Mouse (Mus musculus): Measurements from ENCODE around the gene Gm9887. TPM values are rescaled to one million over a fixed set of nuclear protein-coding genes. Genes with fewer than 3 reads are reported as not detected.

Gene Gm9887
- total and polyA plus RNA-seq, 3 experiments: 3.4 to 4.3 TPM; not detected in 1

DNA sequence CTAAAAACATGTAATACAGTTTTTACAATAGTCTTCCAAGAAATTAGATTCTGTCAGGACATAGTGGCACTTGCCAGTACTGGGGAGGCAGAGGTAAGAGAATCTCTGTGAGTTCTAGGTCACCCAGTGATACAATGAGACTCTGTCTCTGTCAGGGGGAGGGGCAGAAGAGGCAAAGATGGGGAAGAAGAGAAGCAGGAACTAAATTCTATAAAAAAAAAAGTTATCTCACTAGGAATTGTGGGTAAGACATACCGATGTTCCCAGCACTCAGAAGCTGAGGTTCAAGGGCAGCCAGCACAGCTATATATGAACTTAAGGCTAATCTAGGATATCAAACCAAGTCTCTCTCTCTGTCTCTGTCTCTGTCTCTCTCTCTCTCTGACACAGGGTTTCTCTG, 40.1 kb downstream of the Gm9887 start:
- Histone ChIP-seq H3K4me3 (replicated peaks in 1 of 3; ENCODE audit: low read depth in 2 of 3, low read length in 2 of 3, poor library complexity in 1 of 3) (no peak overlapping the region), H3K4me2 (ENCODE audit: insufficient read depth, low read depth, poor library complexity, severe bottlenecking) (no peak overlapping the region), H3K27ac (ENCODE audit: insufficient read depth, low read depth) (no peak overlapping the region), H3K36me3 (replicated peaks in 1 of 2; ENCODE audit: control insufficient read depth in 1 of 2, insufficient read depth in 1 of 2, low read length in 1 of 2) (peaks cover 43 to 89% of the 10 kb centered on the region in 2 experiments), H3K9me3 (replicated peaks; ENCODE audit: low read length) (no peaks in the 10 kb centered on the region), H3K79me2 (replicated peaks; ENCODE audit: control insufficient read depth, extremely low read depth, insufficient read depth, poor library complexity, severe bottlenecking) (peaks cover 26% of the 10 kb centered on the region), H3K27me3 (replicated peaks) (no peaks in the 10 kb centered on the region), H3K9ac (ENCODE audit: insufficient read depth, low read depth) (no peak overlapping the region), H3K4me1 (ENCODE audit: control insufficient read depth in 1 of 2, insufficient read depth in 2 of 2) (no peaks in the 10 kb centered on the region)
- dilution Hi-C loops (cut with MboI; ENCODE audit: extremely low pct_ligation_motif_present, extremely low pct_unique_long_range_greater_than_20kb, low sequenced_read_pairs): no loop called here
- no peak for DNase-seq (ENCODE audit: extremely low read depth)
- in situ Hi-C loops (cut with MboI; ENCODE audit: low pct_ligation_motif_present, low pct_unique_long_range_greater_than_20kb, low sequenced_read_pairs): no loop called here
- TF ChIP-seq BHLHE40 (IDR thresholded peaks at IDR 0.05; ENCODE audit: low read depth, low read length): no peak
- no peak for TF ChIP-seq POLR2A (IDR thresholded peaks at IDR 0.05; ENCODE audit: low read depth, low read length)
- TF ChIP-seq E2F4 (IDR thresholded peaks at IDR 0.05; ENCODE audit: insufficient replicate concordance, low read depth, low read length): no peak
- TF ChIP-seq MAFK (IDR thresholded peaks at IDR 0.05; ENCODE audit: insufficient replicate concordance, low read length): no peak

DNA sequence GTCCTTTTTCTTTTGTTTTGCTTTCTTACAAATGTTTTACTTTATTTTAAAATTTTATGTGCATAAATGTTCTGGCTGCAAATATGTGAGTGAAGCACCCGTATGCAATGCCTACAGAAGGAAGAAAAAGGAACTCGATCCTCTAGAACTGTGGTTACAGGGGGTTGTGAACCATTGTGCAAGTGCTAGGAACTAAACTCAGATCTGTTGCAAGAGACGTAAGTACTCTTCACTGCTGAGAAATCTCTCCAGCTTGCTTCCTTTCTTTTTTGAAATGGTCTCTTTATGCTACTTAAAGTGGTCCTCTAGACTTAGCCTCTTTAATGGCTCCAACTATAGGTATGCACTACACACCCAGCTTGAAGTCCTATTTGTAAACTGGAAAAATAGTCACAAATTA, 41.1 kb downstream of the Gm9887 start:
- peaks cover 22% of the 10 kb centered on the region for H3K79me2 ChIP-seq (replicated peaks; ENCODE audit: control insufficient read depth, extremely low read depth, insufficient read depth, poor library complexity, severe bottlenecking)
- peaks cover 40 to 87% of the 10 kb centered on the region in 2 experiments for H3K36me3 ChIP-seq (replicated peaks in 1 of 2; ENCODE audit: control insufficient read depth in 1 of 2, insufficient read depth in 1 of 2, low read length in 1 of 2)
- H3K9me3 ChIP-seq (replicated peaks; ENCODE audit: low read length): no peaks in the 10 kb centered on the region
- H3K27ac ChIP-seq (ENCODE audit: insufficient read depth, low read depth): no peak overlapping the region
- in situ Hi-C loops (cut with MboI; ENCODE audit: low pct_ligation_motif_present, low pct_unique_long_range_greater_than_20kb, low sequenced_read_pairs) (no loop called here), dilution Hi-C loops (cut with MboI; ENCODE audit: extremely low pct_ligation_motif_present, extremely low pct_unique_long_range_greater_than_20kb, low sequenced_read_pairs) (no loop called here)
- DNase-seq (ENCODE audit: extremely low read depth): no peak
- H3K27me3 ChIP-seq (replicated peaks): no peaks in the 10 kb centered on the region
- H3K4me1 ChIP-seq (ENCODE audit: control insufficient read depth in 1 of 2, insufficient read depth in 2 of 2): no peaks in the 10 kb centered on the region
- no peak overlapping the region for H3K9ac ChIP-seq (ENCODE audit: insufficient read depth, low read depth)
- TF ChIP-seq EP300 (IDR thresholded peaks at IDR 0.05; ENCODE audit: low read length) (no peak), UBTF (IDR thresholded peaks at IDR 0.05; ENCODE audit: low read depth, low read length) (no peak), NELFE (IDR thresholded peaks at IDR 0.05; ENCODE audit: low read depth, low read length) (no peak), POLR2A (IDR thresholded peaks at IDR 0.05; ENCODE audit: low read depth, low read length) (no peak), TBP (conservative IDR thresholded peaks at IDR 0.05; ENCODE audit: low read depth, low read length) (no peak), POLR2AphosphoS2 (IDR thresholded peaks at IDR 0.05; ENCODE audit: low read depth, low read length) (no peak), JUN (IDR thresholded peaks at IDR 0.05; ENCODE audit: insufficient read depth, low read depth, low read length) (no peak), ETS1 (conservative IDR thresholded peaks at IDR 0.05; ENCODE audit: low read depth, low read length) (no peak), IRF4 (IDR thresholded peaks at IDR 0.05; ENCODE audit: low read depth, low read length) (no peak), CTCF (conservative IDR thresholded peaks at IDR 0.05 in 1 of 2, IDR thresholded peaks at IDR 0.05 in 1 of 2; ENCODE audit: low read depth in 2 of 2, low read length in 2 of 2) (no peak), NRF1 (IDR thresholded peaks at IDR 0.05; ENCODE audit: low read depth, low read length) (no peak), SMC3 (IDR thresholded peaks at IDR 0.05; ENCODE audit: low read depth, low read length) (no peak), ZKSCAN1 (IDR thresholded peaks at IDR 0.05; ENCODE audit: borderline replicate concordance, low read depth, low read length) (no peak), MEF2A (IDR thresholded peaks at IDR 0.05; ENCODE audit: borderline replicate concordance, low read depth, low read length) (no peak), RCOR1 (conservative IDR thresholded peaks at IDR 0.05; ENCODE audit: low read depth, low read length) (no peak)
- no peak overlapping the region for H3K4me2 ChIP-seq (ENCODE audit: insufficient read depth, low read depth, poor library complexity, severe bottlenecking)
- no peak overlapping the region for H3K4me3 ChIP-seq (replicated peaks in 1 of 3; ENCODE audit: low read depth in 2 of 3, low read length in 2 of 3, poor library complexity in 1 of 3)

Other genes starting within 250 kb of the Gm9887 start
- gene Rps29, start 213.3 kb downstream of the Gm9887 start, total RNA-seq (2012; rRNA removed): 5,149 and 5,532 TPM in 2 replicates
- gene Rps29, start 213.3 kb downstream of the Gm9887 start, total RNA-seq (2014; rRNA removed): 460 and 635 TPM in 2 replicates
- gene Rps29, start 213.3 kb downstream of the Gm9887 start, polyA plus RNA-seq (2012; ENCODE audit: insufficient read length, low read depth): 1,193 and 1,316 TPM in 2 replicates
- gene Lrr1, start 203.6 kb downstream of the Gm9887 start, total RNA-seq (2012; rRNA removed): 9.1 and 9.2 TPM in 2 replicates
- gene Lrr1, start 203.6 kb downstream of the Gm9887 start, total RNA-seq (2014; rRNA removed): 33.6 and 35.0 TPM in 2 replicates
- 23.8 and 24.6 TPM in 2 replicates for gene Lrr1, start 203.6 kb downstream of the Gm9887 start, polyA plus RNA-seq (2012; ENCODE audit: insufficient read length, low read depth)
- 1,571 and 1,698 TPM in 2 replicates for gene Rpl36al, start 188.4 kb downstream of the Gm9887 start, total RNA-seq (2012; rRNA removed)
- 1,160 and 1,263 TPM in 2 replicates for gene Rpl36al, start 188.4 kb downstream of the Gm9887 start, total RNA-seq (2014; rRNA removed)
- gene Rpl36al, start 188.4 kb downstream of the Gm9887 start, polyA plus RNA-seq (2012; ENCODE audit: insufficient read length, low read depth): 748 and 828 TPM in 2 replicates
- gene Mgat2, start 188.3 kb downstream of the Gm9887 start, total RNA-seq (2012; rRNA removed): 58.1 and 72.2 TPM in 2 replicates
- gene Mgat2, start 188.3 kb downstream of the Gm9887 start, total RNA-seq (2014; rRNA removed): 104 and 106 TPM in 2 replicates
- gene Mgat2, start 188.3 kb downstream of the Gm9887 start, polyA plus RNA-seq (2012; ENCODE audit: insufficient read length, low read depth): 48.7 and 54.2 TPM in 2 replicates
- 21.3 and 23.6 TPM in 2 replicates for gene Gm49383, start 175.4 kb downstream of the Gm9887 start, total RNA-seq (2012; rRNA removed)
- gene Gm49383, start 175.4 kb downstream of the Gm9887 start, total RNA-seq (2014; rRNA removed): 45.9 and 52.1 TPM in 2 replicates
- gene Gm49383, start 175.4 kb downstream of the Gm9887 start, polyA plus RNA-seq (2012; ENCODE audit: insufficient read length, low read depth): 16.0 and 19.1 TPM in 2 replicates
- 8.4 and 9.7 TPM in 2 replicates for gene Dnaaf2, start 174.0 kb downstream of the Gm9887 start, total RNA-seq (2012; rRNA removed)
- 26.6 and 28.6 TPM in 2 replicates for gene Dnaaf2, start 174.0 kb downstream of the Gm9887 start, total RNA-seq (2014; rRNA removed)
- 3.7 and 6.9 TPM in 2 replicates for gene Dnaaf2, start 174.0 kb downstream of the Gm9887 start, polyA plus RNA-seq (2012; ENCODE audit: insufficient read length, low read depth)
- 23.4 and 24.9 TPM in 2 replicates for gene Gm49384, start 168.2 kb downstream of the Gm9887 start, total RNA-seq (2012; rRNA removed)
- gene Gm49384, start 168.2 kb downstream of the Gm9887 start, total RNA-seq (2014; rRNA removed): 54.9 and 63.9 TPM in 2 replicates
- 28.3 and 34.4 TPM in 2 replicates for gene Gm49384, start 168.2 kb downstream of the Gm9887 start, polyA plus RNA-seq (2012; ENCODE audit: insufficient read length, low read depth)
- gene Pole2, start 144.3 kb downstream of the Gm9887 start, total RNA-seq (2012; rRNA removed): 32.6 and 38.3 TPM in 2 replicates
- gene Pole2, start 144.3 kb downstream of the Gm9887 start, total RNA-seq (2014; rRNA removed): 143 and 148 TPM in 2 replicates
- 37.1 and 37.3 TPM in 2 replicates for gene Pole2, start 144.3 kb downstream of the Gm9887 start, polyA plus RNA-seq (2012; ENCODE audit: insufficient read length, low read depth)
- gene Klhdc1, start 131.3 kb downstream of the Gm9887 start, total RNA-seq (2012; rRNA removed): 4.2 and 6.4 TPM in 2 replicates
- gene Klhdc1, start 131.3 kb downstream of the Gm9887 start, total RNA-seq (2014; rRNA removed): 8.2 TPM in 2 replicates
- 5.9 and 7.2 TPM in 2 replicates for gene Klhdc1, start 131.3 kb downstream of the Gm9887 start, polyA plus RNA-seq (2012; ENCODE audit: insufficient read length, low read depth)
- gene Klhdc2, start 75.8 kb downstream of the Gm9887 start, total RNA-seq (2012; rRNA removed): 103 and 120 TPM in 2 replicates
- 280 and 288 TPM in 2 replicates for gene Klhdc2, start 75.8 kb downstream of the Gm9887 start, total RNA-seq (2014; rRNA removed)
- gene Klhdc2, start 75.8 kb downstream of the Gm9887 start, polyA plus RNA-seq (2012; ENCODE audit: insufficient read length, low read depth): 81.8 and 85.3 TPM in 2 replicates
- 34.3 and 37.5 TPM in 2 replicates for gene Nemf, start 15.3 kb downstream of the Gm9887 start, total RNA-seq (2012; rRNA removed)
- 56.6 and 71.0 TPM in 2 replicates for gene Nemf, start 15.3 kb downstream of the Gm9887 start, total RNA-seq (2014; rRNA removed)
- 44.9 and 54.7 TPM in 2 replicates for gene Nemf, start 15.3 kb downstream of the Gm9887 start, polyA plus RNA-seq (2012; ENCODE audit: insufficient read length, low read depth)
- 273 and 312 TPM in 2 replicates for gene Arf6, start 308 bp downstream of the Gm9887 start, total RNA-seq (2012; rRNA removed)
- 308 and 375 TPM in 2 replicates for gene Arf6, start 308 bp downstream of the Gm9887 start, total RNA-seq (2014; rRNA removed)
- gene Arf6, start 308 bp downstream of the Gm9887 start, polyA plus RNA-seq (2012; ENCODE audit: insufficient read length, low read depth): 224 and 258 TPM in 2 replicates
- 14.4 and 14.9 TPM in 2 replicates for gene Vcpkmt, start 210.6 kb upstream of the Gm9887 start, total RNA-seq (2012; rRNA removed)
- gene Vcpkmt, start 210.6 kb upstream of the Gm9887 start, total RNA-seq (2014; rRNA removed): 23.5 and 24.8 TPM in 2 replicates
- gene Vcpkmt, start 210.6 kb upstream of the Gm9887 start, polyA plus RNA-seq (2012; ENCODE audit: insufficient read length, low read depth): 31.5 and 38.9 TPM in 2 replicates